Mouse (Mus musculus) MEL (cell line): ENCODE results near the gene Slc35g1.

Source experiments
- CTCF ChIP-seq, 3 experiments: IDR thresholded peaks in 2 of 3; conservative IDR thresholded peaks in 1 of 3; 2 replicates each; pipeline ENCODE4 v1.5.1; 2011 to 2012; ENCODE audit warnings: low read length in 3 of 3, low read depth in 2 of 3, mild to moderate bottlenecking in 2 of 3, improper control_type of control experiment in 1 of 3, inconsistent platforms in 1 of 3, mixed read lengths in 1 of 3, moderate library complexity in 1 of 3; ENCODE audit not compliant: control insufficient read depth in 1 of 3, insufficient read depth in 1 of 3, poor library complexity in 1 of 3, severe bottlenecking in 1 of 3
- E2F4 ChIP-seq: IDR thresholded peaks from 2 replicates; pipeline ENCODE4 v1.6.1; 2011; ENCODE audit warnings: low read depth, low read length, improper control_type of control experiment, borderline replicate concordance
- ELF1 ChIP-seq: IDR thresholded peaks from 2 replicates; pipeline ENCODE4 v1.6.1; 2014; ENCODE audit warnings: low read depth, mild to moderate bottlenecking, inconsistent platforms, low read length, improper control_type of control experiment, moderate library complexity
- ETS1 ChIP-seq: IDR thresholded peaks from 2 replicates; pipeline ENCODE4 v1.6.1; 2012; ENCODE audit warnings: low read depth, mild to moderate bottlenecking, inconsistent platforms, low read length, improper control_type of control experiment, moderate library complexity
- GABPA ChIP-seq: IDR thresholded peaks from 2 replicates; pipeline ENCODE4 v1.6.1; 2012; ENCODE audit warnings: low read depth, mild to moderate bottlenecking, inconsistent platforms, low read length, improper control_type of control experiment, moderate library complexity
- MYC ChIP-seq: IDR thresholded peaks from 2 replicates; pipeline ENCODE4 v1.6.1; 2011; ENCODE audit warnings: low read depth, mild to moderate bottlenecking, low read length, improper control_type of control experiment, moderate library complexity
- POLR2A ChIP-seq, 2 experiments: IDR thresholded peaks; 2 replicates each; pipeline ENCODE4 v1.6.1; 2011 to 2012; ENCODE audit warnings: low read length in 2 of 2, mild to moderate bottlenecking in 2 of 2, control low read depth in 1 of 2, improper control_type of control experiment in 1 of 2, low read depth in 1 of 2, moderate library complexity in 1 of 2; ENCODE audit not compliant: control insufficient read depth in 1 of 2, insufficient read depth in 1 of 2, poor library complexity in 1 of 2
- RAD21 ChIP-seq: IDR thresholded peaks from 2 replicates; pipeline ENCODE4 v1.6.1; 2011; ENCODE audit warnings: mild to moderate bottlenecking, low read depth, low read length, improper control_type of control experiment
- TCF12 ChIP-seq: IDR thresholded peaks from 2 replicates; pipeline ENCODE4 v1.6.1; 2014; ENCODE audit warnings: low read depth, mild to moderate bottlenecking, inconsistent platforms, low read length, improper control_type of control experiment, moderate library complexity
- UBTF ChIP-seq: IDR thresholded peaks from 2 replicates; pipeline ENCODE4 v1.6.1; 2012; ENCODE audit warnings: low read depth, mild to moderate bottlenecking, inconsistent platforms, low read length, improper control_type of control experiment, moderate library complexity, borderline replicate concordance; ENCODE audit not compliant: insufficient read depth

GRCm38 (mm10) chr19:38433381-38433780 lies 37.6 kb downstream of the Slc35g1 start:
- TF ChIP-seq POLR2A (IDR thresholded peaks at IDR 0.05; ENCODE audit: control insufficient read depth in 1 of 2, insufficient read depth in 1 of 2, low read depth in 1 of 2, low read length in 2 of 2, poor library complexity in 1 of 2) (no peak), ELF1 (no peak), GABPA (no peak), CTCF (IDR thresholded peaks at IDR 0.05 in 2 of 3, conservative IDR thresholded peaks at IDR 0.05 in 1 of 3; ENCODE audit: control insufficient read depth in 1 of 3, insufficient read depth in 1 of 3, low read depth in 2 of 3, low read length in 3 of 3, poor library complexity in 1 of 3, severe bottlenecking in 1 of 3) (no peak), RAD21 (no peak), TCF12 (no peak), E2F4 (no peak), UBTF (no peak), MYC (no peak), ETS1 (no peak)
